Mouse (Mus musculus) liver, postnatal 0 days (tissue): Measurements from ENCODE around the gene Sco1. TPM values are rescaled to one million over a fixed set of nuclear protein-coding genes. Genes with fewer than 3 reads are reported as not detected.

ENCODE experiments used
- ATAC-seq: fragments of 200-750 bp; cut with Nextera tagmentation; 2 replicates; pipeline ENCODE4 v1.8.0; 2017; ENCODE audit warnings: mild to moderate bottlenecking, moderate library complexity
- DNase-seq: peaks from one replicate; pipeline ENCODE4 v3.0.0-alpha.2; 2016
- H3K27ac ChIP-seq: fragments of 300-500 bp; sonication (generic); 2 replicates; pipeline ENCODE4 v1.5.1; 2014; ENCODE audit warnings: antibody characterized with exemption, moderate library complexity, mild to moderate bottlenecking, low read depth
- H3K27me3 ChIP-seq: fragments of 300-500 bp; sonication (generic); 2 replicates; pipeline ENCODE4 v1.6.1; 2014; ENCODE audit warnings: low read length, control low read depth, mixed read lengths; ENCODE audit not compliant: insufficient read depth
- H3K36me3 ChIP-seq: fragments of 300-500 bp; sonication (generic); replicated peaks from 2 replicates; pipeline ENCODE4 v1.6.1; 2014; ENCODE audit warnings: mild to moderate bottlenecking, control low read depth, low read length, moderate library complexity, mixed read lengths; ENCODE audit not compliant: insufficient read depth
- H3K4me1 ChIP-seq: fragments of 300-500 bp; sonication (generic); 2 replicates; pipeline ENCODE4 v1.6.1; 2014; ENCODE audit warnings: antibody characterized with exemption, mild to moderate bottlenecking, control low read depth; ENCODE audit not compliant: insufficient read depth
- H3K4me2 ChIP-seq: fragments of 300-500 bp; sonication (generic); 2 replicates; pipeline ENCODE4 v1.6.1; 2014; ENCODE audit warnings: low read depth, mild to moderate bottlenecking, low read length, moderate library complexity, mixed read lengths
- H3K4me3 ChIP-seq: fragments of 300-500 bp; sonication (generic); 2 replicates; pipeline ENCODE4 v1.5.1; 2014; ENCODE audit warnings: low read depth, low read length
- H3K9ac ChIP-seq: fragments of 300-500 bp; sonication (generic); replicated peaks from 2 replicates; pipeline ENCODE4 v1.6.1; 2014; ENCODE audit warnings: mild to moderate bottlenecking, moderate library complexity
- H3K9me3 ChIP-seq: fragments of 300-500 bp; sonication (generic); 2 replicates; pipeline ENCODE4 v1.6.1; 2016; ENCODE audit warnings: mild to moderate bottlenecking, control low read depth, low read length, mixed read lengths
- CTCF ChIP-seq: sonication (generic); IDR thresholded peaks from 2 replicates; pipeline ENCODE4 v1.5.1; 2016; ENCODE audit warnings: antibody characterized with exemption, low read depth
- EP300 ChIP-seq: IDR thresholded peaks from 2 replicates; pipeline ENCODE4 v1.6.1; 2016; ENCODE audit warnings: antibody characterized with exemption, low read depth, mild to moderate bottlenecking
- WGBS: fragments of 180-500 bp; shearing (Covaris S2); extraction: QIAGEN DNeasy Blood & Tissue Kit; methylation state at CpG from one replicate; pipeline ENCODE4 v1.1.7; 2014; ENCODE audit not compliant: insufficient replicate concordance; 5-methylcytosine and 5-hydroxymethylcytosine counted together
- polyA plus RNA-seq: library from polyadenylated mRNA; unstranded; fragments of >200 nt; fragmentation: Nextera tagmentation; extraction: Ambion mirVana; gene quantifications from 2 replicates; pipeline ENCODE4 v1.2.1, GENCODE M21; 2015

Sco1 gene
- polyA plus RNA-seq, 1 experiment from 2014 or later = 7.4 TPM

DNA sequence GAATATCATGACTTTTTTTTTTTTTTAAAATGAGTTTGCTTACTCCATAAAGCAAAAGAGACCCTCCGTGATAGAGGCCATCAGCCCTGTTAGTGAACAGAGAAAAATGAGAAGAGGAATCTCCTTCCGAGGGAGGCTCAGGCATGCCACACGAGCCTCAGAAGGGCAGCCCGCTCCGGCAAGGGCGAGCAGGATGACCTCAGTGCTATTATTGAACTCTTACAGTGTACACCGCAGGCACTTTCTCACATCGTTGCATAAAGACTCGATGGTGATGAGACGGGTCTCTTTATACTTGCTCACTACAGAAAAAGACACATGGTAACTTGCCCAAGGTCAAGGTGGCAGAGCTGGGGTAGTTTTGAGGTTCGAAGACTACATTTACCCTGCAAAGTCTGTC, 52.2 kb downstream of the Sco1 start:
- H3K4me3 ChIP-seq = no peak overlapping the region
- H3K4me1 ChIP-seq = no peaks in the 10 kb centered on the region
- 79% methylated on average over 11 of the region's 11 CpGs for WGBS
- no peak for TF ChIP-seq EP300
- TF ChIP-seq CTCF = no peak
- H3K4me2 ChIP-seq = no peak overlapping the region
- DNase-seq (no peak), ATAC-seq (no peak)
- no peak overlapping the region for H3K9ac ChIP-seq
- 0 out of 2 replicates have a peak, but pooled peaks cover 2% of the 10 kb centered on the region for H3K27me3 ChIP-seq
- no peaks in the 10 kb centered on the region for H3K36me3 ChIP-seq
- H3K9me3 ChIP-seq = no peaks in the 10 kb centered on the region
- H3K27ac ChIP-seq = no peak overlapping the region

GRCm38 (mm10) chr11:67105689-67106088, 53.2 kb downstream of the Sco1 start:
- Histone ChIP-seq H3K27me3 (0 out of 2 replicates have a peak, but pooled peaks cover 2% of the 10 kb centered on the region), H3K9me3 (no peaks in the 10 kb centered on the region), H3K4me2 (no peak overlapping the region), H3K4me3 (no peak overlapping the region), H3K4me1 (no peaks in the 10 kb centered on the region), H3K9ac (no peak overlapping the region), H3K27ac (no peak overlapping the region), H3K36me3 (no peaks in the 10 kb centered on the region)
- TF ChIP-seq EP300 (no peak), CTCF (no peak)
- ATAC-seq (no peak), DNase-seq (no peak)
- WGBS = 59% methylated on average over 4 of the region's 4 CpGs

GRCm38 (mm10) chr11:67106973-67107372, 54.5 kb downstream of the Sco1 start:
- Histone ChIP-seq H3K27ac (no peak overlapping the region), H3K4me1 (no peaks in the 10 kb centered on the region), H3K9me3 (no peaks in the 10 kb centered on the region), H3K9ac (no peak overlapping the region), H3K4me2 (no peak overlapping the region), H3K4me3 (no peak overlapping the region), H3K36me3 (no peaks in the 10 kb centered on the region), H3K27me3 (0 out of 2 replicates have a peak, but pooled peaks cover 2% of the 10 kb centered on the region)
- ATAC-seq = no peak
- no peak for TF ChIP-seq EP300
- 77% methylated on average over 10 of the region's 10 CpGs for WGBS
- DNase-seq = no peak

- Histone ChIP-seq H3K9me3 (no peaks in the 10 kb centered on the region), H3K4me1 (no peaks in the 10 kb centered on the region), H3K36me3 (no peaks in the 10 kb centered on the region), H3K4me3 (no peak overlapping the region), H3K9ac (no peak overlapping the region), H3K27ac (no peak overlapping the region), H3K27me3 (no peaks in the 10 kb centered on the region), H3K4me2 (no peak overlapping the region)
- DNase-seq (peak; percentile 72), ATAC-seq (no peak)
- WGBS = 26% methylated on average over 5 of the region's 5 CpGs
- TF ChIP-seq CTCF (peak; percentile 83), EP300 (no peak)
These were observed 57.9 kb downstream of the Sco1 start for GRCm38 (mm10) chr11:67110168-67110948.

GRCm38 (mm10) chr11:67112019-67112850, 59.8 kb downstream of the Sco1 start:
- H3K9me3 ChIP-seq = no peaks in the 10 kb centered on the region
- no peak overlapping the region for H3K4me3 ChIP-seq
- H3K27me3 ChIP-seq = no peaks in the 10 kb centered on the region
- WGBS = 27% methylated on average over 11 of the region's 11 CpGs
- TF ChIP-seq EP300 (no peak), CTCF (peak; percentile 77)
- H3K9ac ChIP-seq = no peak overlapping the region
- H3K4me1 ChIP-seq = no peaks in the 10 kb centered on the region
- H3K4me2 ChIP-seq = no peak overlapping the region
- no peak overlapping the region for H3K27ac ChIP-seq
- ATAC-seq (no peak), DNase-seq (peak; percentile 74)
- H3K36me3 ChIP-seq = no peaks in the 10 kb centered on the region

DNA sequence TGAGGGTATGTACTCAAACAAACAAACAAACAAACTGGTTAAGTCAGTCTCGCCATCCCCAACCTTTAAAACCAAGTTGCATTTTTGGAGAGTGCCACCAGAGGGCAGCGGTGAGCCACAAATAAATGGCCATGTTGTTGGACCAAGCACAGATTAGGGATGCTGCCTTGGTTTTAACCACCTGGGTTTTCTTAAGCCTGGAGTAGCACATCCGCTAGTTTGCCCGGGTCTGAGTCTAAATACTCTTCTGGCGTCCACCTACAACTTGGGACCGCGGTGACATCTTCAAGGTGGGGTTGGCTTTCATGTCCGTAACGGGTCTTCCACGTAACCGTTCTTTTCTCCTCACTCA, 60.4 kb downstream of the Sco1 start:
- TF ChIP-seq EP300 (no peak), CTCF (peak; percentile 86)
- no peaks in the 10 kb centered on the region for H3K27me3 ChIP-seq
- 38% methylated on average over 11 of the region's 11 CpGs for WGBS

More for the DNA sequence above, 60.4 kb downstream of the Sco1 start:
- H3K27ac ChIP-seq = no peak overlapping the region
- no peak for ATAC-seq
- H3K4me3 ChIP-seq = no peak overlapping the region
- no peak overlapping the region for H3K9ac ChIP-seq
- DNase-seq = peak; percentile 76
- H3K36me3 ChIP-seq = no peaks in the 10 kb centered on the region
- no peaks in the 10 kb centered on the region for H3K4me1 ChIP-seq
- H3K4me2 ChIP-seq = no peak overlapping the region
- H3K9me3 ChIP-seq = no peaks in the 10 kb centered on the region
